Comparison of ENCODE assay signal across 8 mouse cellular contexts in the genomic region with DNA sequence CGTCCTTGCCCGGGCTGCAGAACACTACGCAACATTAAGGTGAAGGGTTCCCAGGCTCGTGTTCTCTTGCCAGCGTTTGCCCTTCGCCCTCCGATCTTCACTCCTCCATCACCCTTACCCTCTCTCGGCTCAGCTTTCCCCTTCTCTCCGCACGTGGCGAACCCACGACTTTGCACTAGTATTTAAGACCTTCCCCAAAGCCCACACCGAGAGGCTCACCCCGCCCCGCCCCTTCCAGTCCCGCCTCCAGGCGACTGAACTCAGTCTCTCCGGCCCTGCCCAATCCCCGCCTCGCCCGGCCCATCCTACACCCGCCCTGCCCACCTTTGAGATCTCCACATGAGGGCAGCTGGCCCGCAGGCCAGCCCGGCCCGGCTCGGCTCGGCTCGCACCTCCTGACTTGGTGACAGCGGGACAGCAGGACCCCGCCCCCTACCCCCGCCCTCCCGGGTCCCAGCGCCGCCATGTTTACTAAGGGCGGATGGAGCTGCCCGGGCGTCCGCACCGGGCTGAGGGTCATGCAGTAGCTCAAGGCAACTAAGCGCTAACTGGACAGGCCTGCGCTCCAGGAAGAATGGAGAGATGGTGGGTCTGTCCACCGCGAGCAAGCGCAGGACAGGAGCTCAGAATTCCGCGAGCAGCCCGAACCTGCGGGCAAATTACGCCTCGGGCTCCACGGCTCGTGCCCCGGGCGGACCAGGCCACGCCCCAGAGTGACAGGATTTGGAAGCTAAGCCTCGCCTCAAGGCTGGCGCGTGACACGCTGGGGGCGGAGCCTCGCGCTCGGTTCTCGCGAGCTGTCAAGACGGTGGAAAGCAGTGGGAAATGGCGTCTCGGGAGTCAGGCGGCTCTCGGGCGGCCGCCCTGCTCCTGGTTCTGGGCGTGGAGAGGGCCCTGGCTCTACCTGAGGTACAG. TPM values are rescaled to one million over a fixed set of nuclear protein-coding genes. Genes with fewer than 3 reads are reported as not detected.
DNase-seq lines count a peak whose midpoint lies in the region; ATAC-seq and TF ChIP-seq lines count a peak whose summit lies in the region.

TSS of gene Atraid (plus strand) at position 465 of the 915 bp plus-strand sequence.

- no peaks in the 10 kb centered on the region for H3K27me3 ChIP-seq in G1E (ENCODE audit: insufficient read depth, low read length)
- H3K27me3 ChIP-seq in forebrain, embryonic 16.5 days (replicated peaks; ENCODE audit: control insufficient read depth, insufficient read depth, low read length), result no peaks in the 10 kb centered on the region
- H3K27me3 ChIP-seq in lung, embryonic 14.5 days (ENCODE audit: insufficient read depth, low read length), result no peaks in the 10 kb centered on the region
- no peaks in the 10 kb centered on the region for H3K27me3 ChIP-seq in thymus, adult 2 months (ENCODE audit: control insufficient read depth, insufficient read depth, low read length)

- no peaks in the 10 kb centered on the region for H3K9me3 ChIP-seq in G1E (replicated peaks)
- H3K9me3 ChIP-seq in forebrain, embryonic 16.5 days (ENCODE audit: control insufficient read depth, low read length), result no peaks in the 10 kb centered on the region
- no peaks in the 10 kb centered on the region for H3K9me3 ChIP-seq in lung, embryonic 14.5 days (ENCODE audit: low read depth, low read length)

- peaks cover 37% of the 10 kb centered on the region for H3K4me1 ChIP-seq in G1E (ENCODE audit: insufficient read depth, low read depth, low read length)
- peaks cover 13% of the 10 kb centered on the region for H3K4me1 ChIP-seq in forebrain, embryonic 16.5 days (replicated peaks; ENCODE audit: control insufficient read depth, insufficient read depth, low read length)
- H3K4me1 ChIP-seq in lung, embryonic 14.5 days (ENCODE audit: insufficient read depth), result no peaks in the 10 kb centered on the region
- no peaks in the 10 kb centered on the region for H3K4me1 ChIP-seq in olfactory bulb, adult 2 months (ENCODE audit: control insufficient read depth, insufficient read depth, low read length)
- H3K4me1 ChIP-seq in thymus, adult 2 months (replicated peaks; ENCODE audit: control insufficient read depth, insufficient read depth, low read length), result peaks cover 4% of the 10 kb centered on the region

- peak; percentile 91 for DNase-seq in G1E (ENCODE audit: low spot score)
- peak; percentile 98 to 99 for DNase-seq in cerebellum, adult 18-20 months
- DNase-seq in heart, postnatal 36 days, result peak; percentile 98 to 100
- peak; percentile 97 to 98 for DNase-seq in layer of hippocampus, adult 2 months (ENCODE audit: low spot score in 2 of 2)
- peak; percentile 99 for DNase-seq in lung, embryonic 14.5 days
- DNase-seq in thymus, adult 2 months, result peak; percentile 98

- peak within 1 kb of the TSS; percentile 84 for H3K4me2 ChIP-seq in forebrain, embryonic 16.5 days (ENCODE audit: low read length)
- H3K4me2 ChIP-seq in lung, embryonic 14.5 days, result peak within 1 kb of the TSS; percentile 94

- WGBS in forebrain, embryonic 16.5 days, result under 1% methylated on average over 72 of the region's 73 CpGs
- under 1% methylated on average over 73 of the region's 73 CpGs for WGBS in lung, embryonic 14.5 days
- WGBS in olfactory bulb, adult 2 months, result under 1% methylated on average over 73 of the region's 73 CpGs
- under 1% methylated on average over 73 of the region's 73 CpGs for WGBS in thymus, adult 2 months

- H3K27ac ChIP-seq in forebrain, embryonic 16.5 days (ENCODE audit: low read length), result peak within 1 kb of the TSS; percentile 93
- peak within 1 kb of the TSS; percentile 99 for H3K27ac ChIP-seq in layer of hippocampus, adult 2 months
- H3K27ac ChIP-seq in lung, embryonic 14.5 days (ENCODE audit: low read depth), result peak within 1 kb of the TSS; percentile 95
- peak within 1 kb of the TSS; percentile 98 for H3K27ac ChIP-seq in olfactory bulb, adult 2 months (ENCODE audit: insufficient read depth, low read depth, low read length)
- H3K27ac ChIP-seq in thymus, adult 2 months (ENCODE audit: control insufficient read depth, insufficient read depth, low read length), result peak within 1 kb of the TSS; percentile 53

- intact Hi-C loops in heart, postnatal 36 days (cut with DNase I), result loop anchor here (2.0 to 5.0 kb wide), 2 partner anchors 87 to 161 kb away; partner anchors contain the start of genes Agbl5 and Preb

- H3K36me3 ChIP-seq in G1E (replicated peaks), result peaks cover 39% of the 10 kb centered on the region
- no peaks in the 10 kb centered on the region for H3K36me3 ChIP-seq in forebrain, embryonic 16.5 days (ENCODE audit: control insufficient read depth, insufficient read depth)
- H3K36me3 ChIP-seq in lung, embryonic 14.5 days (ENCODE audit: insufficient read depth), result peaks cover 3% of the 10 kb centered on the region; the same call in 1 of the 2 replicates
- H3K36me3 ChIP-seq in thymus, adult 2 months (ENCODE audit: control insufficient read depth, insufficient read depth, low read length), result no peaks in the 10 kb centered on the region

- ATAC-seq in G1E (ENCODE audit: extremely low read depth, insufficient number of reproducible peaks, low FRiP score, poor library complexity, severe bottlenecking), result peak; percentile 85
- peak; percentile 97 for ATAC-seq in forebrain, embryonic 16.5 days
- ATAC-seq in lung, embryonic 14.5 days (ENCODE audit: insufficient read depth), result peak; percentile 99

- no peak for TF ChIP-seq CTCF in G1E (IDR thresholded peaks at IDR 0.05; ENCODE audit: low read depth, low read length)
- no peak for TF ChIP-seq CTCF in layer of hippocampus, adult 2 months (conservative IDR thresholded peaks at IDR 0.05)
- no peak; the same call in 1 of the 2 replicates for TF ChIP-seq CTCF in lung, embryonic 14.5 days (IDR thresholded peaks at IDR 0.05; ENCODE audit: low read depth)
- TF ChIP-seq CTCF in olfactory bulb, adult 2 months (IDR thresholded peaks at IDR 0.05; ENCODE audit: insufficient read depth, low read depth, low read length), result no peak
- peak; percentile 28; the same call in 1 of the 2 replicates for TF ChIP-seq CTCF in thymus, adult 2 months (IDR thresholded peaks at IDR 0.05; ENCODE audit: borderline replicate concordance, control insufficient read depth, extremely low read depth, insufficient read depth, low read length, poor library complexity)

- H3K4me3 ChIP-seq in G1E (ENCODE audit: low read depth, low read length), result peak within 1 kb of the TSS; percentile 83
- peak within 1 kb of the TSS; percentile 90 for H3K4me3 ChIP-seq in forebrain, embryonic 16.5 days (replicated peaks; ENCODE audit: low read length)
- H3K4me3 ChIP-seq in layer of hippocampus, adult 2 months, result peak within 1 kb of the TSS; percentile 87
- H3K4me3 ChIP-seq in lung, embryonic 14.5 days (ENCODE audit: low read depth, low read length), result peak within 1 kb of the TSS; percentile 70
- H3K4me3 ChIP-seq in olfactory bulb, adult 2 months (ENCODE audit: insufficient read depth, low read depth, low read length), result peak within 1 kb of the TSS; percentile 89
- H3K4me3 ChIP-seq in thymus, adult 2 months (ENCODE audit: control insufficient read depth, insufficient read depth, low read length), result peak within 1 kb of the TSS; percentile 63

- H3K9ac ChIP-seq in forebrain, embryonic 16.5 days (replicated peaks; ENCODE audit: low read depth, low read length), result peak within 1 kb of the TSS; percentile 91
- H3K9ac ChIP-seq in lung, embryonic 14.5 days, result peak within 1 kb of the TSS; percentile 80

- TF ChIP-seq POLR2A in olfactory bulb, adult 2 months (IDR thresholded peaks at IDR 0.05; ENCODE audit: insufficient read depth, low read depth, low read length), result peak; percentile 95
- TF ChIP-seq POLR2A in thymus, adult 2 months (IDR thresholded peaks at IDR 0.05; ENCODE audit: control insufficient read depth, extremely low read depth, insufficient read depth, low read length, poor library complexity), result peak; percentile 95

RNA-seq across cellular contexts. Expression of gene Atraid, which starts in this region (rescaled TPM):
- total RNA-seq in G1E (2014; fragmentation: Nextera tagmentation) (81.9 and 89.6 TPM in 2 replicates), G1E (2017) (50.0 and 54.0 TPM in 2 replicates)
- polyA plus RNA-seq in G1E (2012), result 11.6 and 15.6 TPM in 2 replicates
- 155 and 158 TPM in 2 replicates for polyA plus RNA-seq in forebrain, embryonic 16.5 days (2015; fragmentation: Nextera tagmentation; extraction: Ambion mirVana)
- total RNA-seq in heart, postnatal 36 days (2021), result 10 to 100 TPM; 50.5 to 57.3 TPM
- 10 to 100 TPM; 73.4 to 78.8 TPM for total RNA-seq in layer of hippocampus, adult 2 months (2021)
- 148 and 159 TPM in 2 replicates for polyA plus RNA-seq in lung, embryonic 14.5 days (2014; fragmentation: Nextera tagmentation; extraction: Ambion mirVana)
- polyA plus RNA-seq in olfactory bulb, adult 2 months (2012; ENCODE audit: insufficient read depth, insufficient read length, low replicate concordance, missing spikeins), result not detected in 2 replicates
- polyA plus RNA-seq in thymus, adult 2 months (2012; rRNA removed), result 52.0 and 67.0 TPM in 2 replicates

Comparison
In these comparisons a context has a peak if more than half of its experiments do, and no peak if none do; other contexts are left out.
1. Peak in every context shown above with its lines: DNase-seq, ATAC-seq, H3K4me3 ChIP-seq and H3K27ac ChIP-seq.
2. RNA of gene Atraid (polyA plus RNA-seq): 155 to 158 TPM in forebrain, embryonic 16.5 days, 148 to 159 TPM in lung, embryonic 14.5 days, 52.0 to 67.0 TPM in thymus, adult 2 months and 11.6 to 15.6 TPM in G1E; not detected in olfactory bulb, adult 2 months; every median in the first group is over 10 times any median in the second.